Mouse (Mus musculus): ENCODE results near the gene Tsfm. TPM values are rescaled to one million over a fixed set of nuclear protein-coding genes. Genes with fewer than 3 reads are reported as not detected.
A peak's percentile ranks its signal among the peaks of the same experiment; 100 is the strongest.

Tsfm gene
- polyA plus RNA-seq, 1 experiment from 2014 or later: 61.0 TPM

MicroRNAs encoded within 50 kb of the gene (microRNA counts, 519-probe panel; counts per million panel counts)
- microRNA mmu-miR-26a: 2,601 counts per million, percentile 54 among the panel's probes with 10 or more counts
- microRNA mmu-miR-546: 19.3 counts per million

Small RNAs within 50 kb of the gene (microRNA-seq; reads per million reads assigned to microRNA genes)
- gene Mir26a-2 (ENCODE audit: borderline number of aligned reads) (57.9 reads per million, percentile 47 among the genes with 10 or more reads in this experiment), gene Mir546 (ENCODE audit: borderline number of aligned reads) (not detected)

Other genes starting within 250 kb of the Tsfm start
- 16.7 and 20.6 TPM in 2 replicates for gene Atp23, start 129.5 kb downstream of the Tsfm start, polyA plus RNA-seq (2014; fragmentation: Nextera tagmentation; extraction: Ambion mirVana)
- 109 and 116 TPM in 2 replicates for gene Ctdsp2, start 52.1 kb downstream of the Tsfm start, polyA plus RNA-seq (2014; fragmentation: Nextera tagmentation; extraction: Ambion mirVana)
- 7.8 and 9.0 TPM in 2 replicates for gene Avil, start 30.1 kb downstream of the Tsfm start, polyA plus RNA-seq (2014; fragmentation: Nextera tagmentation; extraction: Ambion mirVana)
- 47.7 and 55.9 TPM in 2 replicates for gene Mettl1, start 10.6 kb upstream of the Tsfm start, polyA plus RNA-seq (2014; fragmentation: Nextera tagmentation; extraction: Ambion mirVana)
- 0.84 and 1.0 TPM in 2 replicates for gene Eef1akmt3, start 10.7 kb upstream of the Tsfm start, polyA plus RNA-seq (2014; fragmentation: Nextera tagmentation; extraction: Ambion mirVana)
- 0.13 and 0.29 TPM in 2 replicates for gene Cyp27b1, start 17.4 kb upstream of the Tsfm start, polyA plus RNA-seq (2014; fragmentation: Nextera tagmentation; extraction: Ambion mirVana)
- gene March9, start 29.3 kb upstream of the Tsfm start, polyA plus RNA-seq (2014; fragmentation: Nextera tagmentation; extraction: Ambion mirVana): 1.5 and 2.0 TPM in 2 replicates
- 1,371 and 1,625 TPM in 2 replicates for gene Cdk4, start 32.7 kb upstream of the Tsfm start, polyA plus RNA-seq (2014; fragmentation: Nextera tagmentation; extraction: Ambion mirVana)
- gene Tspan31, start 39.4 kb upstream of the Tsfm start, polyA plus RNA-seq (2014; fragmentation: Nextera tagmentation; extraction: Ambion mirVana): 51.8 and 53.6 TPM in 2 replicates
- gene Agap2, start 44.4 kb upstream of the Tsfm start, polyA plus RNA-seq (2014; fragmentation: Nextera tagmentation; extraction: Ambion mirVana): 0.45 and 0.72 TPM in 2 replicates
- gene Os9, start 90.3 kb upstream of the Tsfm start, polyA plus RNA-seq (2014; fragmentation: Nextera tagmentation; extraction: Ambion mirVana): 59.3 and 62.9 TPM in 2 replicates
- 9.0 and 9.8 TPM in 2 replicates for gene B4galnt1, start 134.4 kb upstream of the Tsfm start, polyA plus RNA-seq (2014; fragmentation: Nextera tagmentation; extraction: Ambion mirVana)
- gene Slc26a10, start 149.8 kb upstream of the Tsfm start, polyA plus RNA-seq (2014; fragmentation: Nextera tagmentation; extraction: Ambion mirVana): 0.86 and 1.7 TPM in 2 replicates
- gene Arhgef25, start 159.2 kb upstream of the Tsfm start, polyA plus RNA-seq (2014; fragmentation: Nextera tagmentation; extraction: Ambion mirVana): 76.7 and 87.7 TPM in 2 replicates
- 112 and 120 TPM in 2 replicates for gene Dtx3, start 164.9 kb upstream of the Tsfm start, polyA plus RNA-seq (2014; fragmentation: Nextera tagmentation; extraction: Ambion mirVana)
- 19.3 and 20.7 TPM in 2 replicates for gene Pip4k2c, start 180.7 kb upstream of the Tsfm start, polyA plus RNA-seq (2014; fragmentation: Nextera tagmentation; extraction: Ambion mirVana)
- gene Kif5a, start 232.5 kb upstream of the Tsfm start, polyA plus RNA-seq (2014; fragmentation: Nextera tagmentation; extraction: Ambion mirVana): 13.7 and 14.6 TPM in 2 replicates
- gene Dctn2, start 235.5 kb upstream of the Tsfm start, polyA plus RNA-seq (2014; fragmentation: Nextera tagmentation; extraction: Ambion mirVana): 166 and 186 TPM in 2 replicates